Mouse (Mus musculus) heart, embryonic 16.5 days (tissue): ENCODE measurements around the gene Rgs10. TPM values are rescaled to one million over a fixed set of nuclear protein-coding genes. Genes with fewer than 3 reads are reported as not detected.

Source experiments
- ATAC-seq: fragments of 200-750 bp; cut with Nextera tagmentation; replicated peaks from 2 replicates; pipeline ENCODE4 v1.8.0; 2017; ENCODE audit warnings: moderate number of reproducible peaks; ENCODE audit not compliant: insufficient read depth, low FRiP score; ENCODE audit errors: extremely low read depth
- H3K27ac ChIP-seq: fragments of 300-500 bp; sonication (generic); 2 replicates; pipeline ENCODE4 v1.5.1; 2014; ENCODE audit warnings: mild to moderate bottlenecking, low read length, control low read depth, moderate library complexity
- H3K27me3 ChIP-seq: fragments of 300-500 bp; sonication (generic); 2 replicates; pipeline ENCODE4 v1.6.1; 2014; ENCODE audit warnings: low read length, mixed read lengths; ENCODE audit not compliant: control insufficient read depth, insufficient read depth
- H3K36me3 ChIP-seq: fragments of 300-500 bp; sonication (generic); 2 replicates; pipeline ENCODE4 v1.6.1; 2014; ENCODE audit not compliant: control insufficient read depth, insufficient read depth
- H3K4me1 ChIP-seq: fragments of 300-500 bp; sonication (generic); 2 replicates; pipeline ENCODE4 v1.6.1; 2014; ENCODE audit warnings: low read length, mixed read lengths; ENCODE audit not compliant: control insufficient read depth, insufficient read depth
- H3K4me2 ChIP-seq: fragments of 300-500 bp; sonication (generic); 2 replicates; pipeline ENCODE4 v1.6.1; 2014; ENCODE audit warnings: low read depth, mild to moderate bottlenecking, control low read depth, low read length
- H3K4me3 ChIP-seq: fragments of 300-500 bp; sonication (generic); 2 replicates; pipeline ENCODE4 v1.5.1; 2014; ENCODE audit warnings: mild to moderate bottlenecking, control low read depth, low read length
- H3K9ac ChIP-seq: fragments of 300-500 bp; sonication (generic); 2 replicates; pipeline ENCODE4 v1.6.1; 2014; ENCODE audit warnings: low read length, control low read depth
- H3K9me3 ChIP-seq: fragments of 300-500 bp; sonication (generic); replicated peaks from 2 replicates; pipeline ENCODE4 v1.6.1; 2016; ENCODE audit warnings: low read length; ENCODE audit not compliant: control insufficient read depth
- WGBS: fragments of 180-500 bp; shearing (Covaris S2); extraction: QIAGEN DNeasy Blood & Tissue Kit; methylation state at CpG from one replicate; pipeline ENCODE4 v1.1.7; 2014; 5-methylcytosine and 5-hydroxymethylcytosine counted together
- polyA plus RNA-seq: library from polyadenylated mRNA; unstranded; fragments of >200 nt; fragmentation: Nextera tagmentation; extraction: Ambion mirVana; gene quantifications from 2 replicates; pipeline ENCODE4 v1.2.1, GENCODE M21; 2015

Rgs10 gene
- polyA plus RNA-seq, 1 experiment from 2014 or later: 11.6 TPM

DNA sequence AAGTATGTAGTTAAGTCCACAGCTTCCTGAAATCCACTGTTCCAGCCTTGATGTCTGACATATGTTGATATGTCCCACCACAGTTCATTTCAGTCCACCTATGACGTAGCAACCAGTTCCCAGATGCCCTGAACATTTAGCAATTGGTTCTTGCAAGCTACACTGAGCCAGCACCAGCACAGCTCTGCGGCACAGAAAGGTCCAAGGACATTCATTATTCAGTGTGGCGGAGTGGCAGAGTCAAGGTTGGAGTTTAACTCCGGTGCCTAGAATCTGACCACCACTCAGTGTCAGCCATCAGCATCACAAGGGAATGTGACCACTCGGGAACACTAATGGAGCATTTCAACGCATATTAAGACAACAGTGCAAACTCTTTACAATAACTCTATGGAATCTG, 1.9 kb downstream of the Rgs10 start:
- no peak for ATAC-seq
- H3K4me3 ChIP-seq: no peak overlapping the region; the same call in 1 of the 2 replicates
- H3K27ac ChIP-seq: no peak overlapping the region
- H3K4me1 ChIP-seq: peaks cover 13% of the 10 kb centered on the region
- no peaks in the 10 kb centered on the region for H3K9me3 ChIP-seq
- peak overlapping the region; percentile 99; the same call in 1 of the 2 replicates for H3K4me2 ChIP-seq
- peaks cover 29% of the 10 kb centered on the region for H3K27me3 ChIP-seq
- no peak overlapping the region for H3K9ac ChIP-seq
- WGBS: 76% methylated on average over 6 of the region's 6 CpGs
- H3K36me3 ChIP-seq: no peaks in the 10 kb centered on the region

DNA sequence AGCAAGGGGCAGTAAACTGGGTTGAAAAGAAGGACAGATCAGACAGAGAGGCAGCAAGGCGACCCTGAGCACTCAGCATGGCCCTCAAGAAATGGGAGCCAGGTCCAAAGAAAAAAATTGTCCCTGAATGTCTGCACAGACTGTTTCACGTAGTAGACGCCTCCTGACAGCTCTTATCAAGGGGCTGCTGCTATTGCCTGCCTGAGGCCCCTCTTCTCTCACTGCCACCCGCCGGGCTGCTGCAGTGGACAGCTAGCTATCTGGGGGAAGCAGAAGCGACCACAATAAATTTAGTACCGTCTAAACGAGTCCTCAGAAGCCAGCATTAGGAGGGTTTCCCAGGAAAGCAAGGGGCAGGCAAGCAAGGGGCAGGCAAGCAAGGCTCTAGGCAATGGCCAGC, 4.1 kb downstream of the Rgs10 start:
- Histone ChIP-seq H3K27me3 (peaks cover 14% of the 10 kb centered on the region), H3K4me3 (no peak overlapping the region), H3K27ac (no peak overlapping the region), H3K4me2 (peak overlapping the region; percentile 10; the same call in 1 of the 2 replicates), H3K9ac (no peak overlapping the region), H3K9me3 (no peaks in the 10 kb centered on the region), H3K4me1 (peaks cover 13% of the 10 kb centered on the region), H3K36me3 (no peaks in the 10 kb centered on the region)
- ATAC-seq: no peak
- 15% methylated on average over 8 of the region's 8 CpGs for WGBS

DNA sequence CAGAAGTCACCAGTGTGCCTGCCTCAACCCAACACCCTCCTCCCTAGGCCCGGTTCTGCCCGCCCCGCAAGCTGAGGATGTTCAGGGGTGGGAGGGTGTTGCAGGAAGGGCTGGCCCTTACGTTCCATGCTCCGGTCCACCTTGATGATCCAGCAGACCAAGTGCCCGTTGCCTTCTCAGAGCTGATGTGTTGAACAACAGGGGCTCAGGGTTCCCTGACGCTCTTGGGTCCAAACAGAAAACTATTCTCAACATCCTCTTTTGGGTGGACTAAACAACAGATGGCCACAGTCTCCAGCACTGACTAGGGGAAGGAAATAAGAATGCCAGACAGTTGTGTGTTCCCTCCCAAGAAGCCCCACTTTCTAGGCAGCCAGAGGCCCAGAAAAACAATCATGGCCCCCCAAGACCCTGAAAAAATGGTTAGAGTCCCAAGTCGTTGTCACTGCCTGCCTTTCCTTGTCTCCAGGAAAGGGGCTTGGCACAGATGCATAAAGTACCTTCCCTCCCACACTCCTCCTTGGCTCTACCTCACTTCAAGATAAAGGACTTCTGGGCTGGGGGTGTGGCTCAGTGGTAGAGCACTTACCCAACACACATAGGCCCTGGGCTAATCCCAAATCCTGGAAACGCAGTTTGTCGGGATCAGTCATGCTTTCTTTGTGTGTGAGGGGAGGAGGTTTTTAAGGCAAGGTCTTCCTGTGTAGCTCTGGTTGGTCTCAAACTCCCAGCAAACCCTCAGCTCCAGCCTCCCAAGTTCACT, 6.3 kb downstream of the Rgs10 start:
- Histone ChIP-seq H3K9me3 (no peaks in the 10 kb centered on the region), H3K27me3 (peaks cover 7% of the 10 kb centered on the region), H3K9ac (no peak overlapping the region), H3K4me2 (no peak overlapping the region), H3K4me3 (no peak overlapping the region), H3K27ac (no peak overlapping the region), H3K4me1 (peaks cover 11% of the 10 kb centered on the region), H3K36me3 (no peaks in the 10 kb centered on the region)
- ATAC-seq: no peak
- WGBS: 67% methylated on average over 10 of the region's 10 CpGs

DNA sequence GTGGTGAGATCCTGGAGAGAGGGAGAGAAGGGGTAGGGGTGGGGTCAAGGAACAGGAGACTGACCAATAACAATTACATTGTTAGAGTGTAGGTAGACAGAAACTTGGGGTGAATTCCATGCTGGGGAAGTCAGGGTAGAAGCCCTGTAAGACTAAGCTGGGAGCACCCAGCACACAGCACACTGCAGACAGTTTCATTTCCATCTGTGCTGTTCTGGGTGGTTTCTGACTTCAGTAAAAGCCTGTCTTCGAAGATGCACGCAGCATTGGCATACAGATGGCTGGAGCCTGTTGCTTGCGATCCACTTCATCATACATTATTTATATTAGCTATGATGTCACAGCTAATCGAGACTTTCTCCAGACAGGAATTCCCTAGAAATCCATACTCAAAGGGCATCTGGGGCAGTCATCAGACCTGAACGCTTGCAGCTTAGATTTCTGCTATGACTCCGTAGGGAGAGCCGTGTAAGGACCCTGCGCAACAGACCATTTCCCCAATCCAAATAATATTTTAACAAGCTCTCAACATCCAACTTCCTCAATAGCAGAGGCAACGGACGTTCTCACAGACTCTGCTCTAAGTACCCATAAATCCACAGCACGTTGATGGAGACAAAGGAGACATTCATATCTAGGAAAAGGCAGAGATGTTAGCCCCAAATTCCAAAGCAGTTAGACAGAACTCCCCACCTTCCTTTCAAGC, 7.7 kb downstream of the Rgs10 start:
- Histone ChIP-seq H3K9ac (no peak overlapping the region), H3K27me3 (no peaks in the 10 kb centered on the region), H3K4me1 (peaks cover 10% of the 10 kb centered on the region), H3K27ac (no peak overlapping the region), H3K4me2 (no peak overlapping the region), H3K9me3 (no peaks in the 10 kb centered on the region), H3K36me3 (no peaks in the 10 kb centered on the region), H3K4me3 (no peak overlapping the region)
- WGBS: 72% methylated on average over 11 of the region's 11 CpGs
- ATAC-seq: no peak

DNA sequence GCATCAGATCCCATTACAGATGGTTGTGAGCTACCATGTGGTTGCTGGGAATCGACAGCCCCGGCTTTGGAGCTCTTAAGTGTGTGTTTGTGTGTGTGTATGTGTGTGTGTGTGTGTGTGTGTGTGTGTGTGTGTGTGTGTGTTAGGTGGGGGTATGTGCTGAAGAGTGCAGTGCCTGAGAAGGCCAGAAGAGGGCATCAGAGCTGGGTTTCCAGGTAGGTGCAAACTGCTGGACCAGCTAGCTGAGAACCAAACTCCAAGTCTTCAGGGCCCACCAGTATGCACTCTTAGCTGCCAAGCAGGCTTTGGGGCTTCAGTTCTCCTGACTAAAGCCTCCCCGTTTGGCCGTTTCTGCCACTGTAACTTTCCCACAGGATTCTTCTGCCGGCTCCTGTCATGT, 10.3 kb downstream of the Rgs10 start:
- Histone ChIP-seq H3K36me3 (no peaks in the 10 kb centered on the region), H3K9ac (no peak overlapping the region), H3K27me3 (no peaks in the 10 kb centered on the region), H3K4me1 (no peaks in the 10 kb centered on the region), H3K4me3 (no peak overlapping the region), H3K9me3 (no peaks in the 10 kb centered on the region), H3K4me2 (no peak overlapping the region), H3K27ac (no peak overlapping the region)
- 88% methylated on average over 5 of the region's 5 CpGs for WGBS
- no peak for ATAC-seq

DNA sequence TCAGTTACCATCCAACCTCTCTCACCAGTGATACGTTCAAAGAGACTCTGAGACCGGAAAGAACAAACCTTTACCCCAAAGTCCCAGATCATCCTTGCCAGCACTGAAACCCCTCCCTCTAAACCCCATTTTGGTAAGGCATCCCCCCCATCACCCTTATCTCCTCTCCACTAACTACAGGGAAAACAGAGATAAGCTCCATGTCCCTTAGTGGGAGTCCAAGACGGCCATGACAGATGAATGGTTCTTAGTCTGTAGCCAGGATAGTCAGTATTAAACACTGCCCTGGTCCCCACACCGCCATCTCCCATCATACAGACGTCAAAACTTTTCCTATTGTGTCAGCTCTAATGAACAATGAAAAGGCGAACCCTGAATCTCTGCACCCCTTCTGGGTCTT, 14.6 kb downstream of the Rgs10 start:
- WGBS: 72% methylated on average over 6 of the region's 6 CpGs
- Histone ChIP-seq H3K4me1 (no peaks in the 10 kb centered on the region), H3K27me3 (no peaks in the 10 kb centered on the region), H3K9me3 (peaks cover 4% of the 10 kb centered on the region; the same call in 1 of the 2 replicates), H3K27ac (no peak overlapping the region), H3K36me3 (no peaks in the 10 kb centered on the region), H3K9ac (no peak overlapping the region), H3K4me3 (no peak overlapping the region), H3K4me2 (no peak overlapping the region)
- no peak for ATAC-seq

DNA sequence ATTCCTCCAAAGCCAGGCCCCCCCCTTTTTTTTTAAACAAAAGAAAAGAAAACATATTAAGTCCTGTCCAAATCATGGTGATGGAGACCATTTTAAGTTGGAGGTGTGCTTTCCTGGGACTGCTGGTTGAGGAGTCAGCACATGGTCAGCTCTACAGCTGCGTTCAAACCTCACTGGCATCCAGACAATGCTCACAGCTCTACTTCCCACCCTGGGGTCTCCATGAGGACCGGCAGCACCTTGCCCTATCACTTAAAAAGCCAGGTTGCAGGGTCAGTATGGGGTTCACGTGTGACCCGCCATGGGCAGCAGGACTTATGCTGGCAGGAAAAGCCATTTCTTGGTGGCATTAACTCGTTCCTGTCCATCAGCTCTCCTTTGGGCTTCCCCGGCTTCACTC, 15.0 kb downstream of the Rgs10 start:
- 64% methylated on average over 6 of the region's 6 CpGs for WGBS
- Histone ChIP-seq H3K9ac (no peak overlapping the region), H3K36me3 (no peaks in the 10 kb centered on the region), H3K4me1 (no peaks in the 10 kb centered on the region), H3K27me3 (no peaks in the 10 kb centered on the region), H3K4me2 (no peak overlapping the region), H3K4me3 (no peak overlapping the region), H3K9me3 (peaks cover 4% of the 10 kb centered on the region; the same call in 1 of the 2 replicates), H3K27ac (no peak overlapping the region)
- ATAC-seq: no peak

DNA sequence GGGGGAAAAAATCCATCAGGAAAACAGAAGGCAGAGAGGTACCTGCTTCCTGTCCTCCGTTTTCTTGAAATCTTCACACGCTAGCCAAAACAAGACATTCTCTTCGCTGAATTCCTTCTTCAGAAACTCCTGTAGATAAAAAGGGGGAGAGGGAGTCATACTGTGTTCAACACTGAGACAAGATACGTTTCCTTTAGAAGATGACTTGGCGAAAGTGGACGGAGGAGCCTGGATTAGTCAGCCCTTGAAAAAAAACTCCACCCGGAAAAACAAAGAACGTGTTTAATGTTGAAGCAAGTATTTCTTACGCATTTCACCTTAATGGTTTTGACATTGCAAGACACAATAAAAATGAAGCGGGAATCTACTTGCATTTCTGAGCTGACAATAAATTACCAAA, 15.4 kb downstream of the Rgs10 start:
- Histone ChIP-seq H3K4me2 (no peak overlapping the region), H3K9me3 (peaks cover 4% of the 10 kb centered on the region; the same call in 1 of the 2 replicates), H3K27me3 (no peaks in the 10 kb centered on the region), H3K36me3 (no peaks in the 10 kb centered on the region), H3K4me1 (no peaks in the 10 kb centered on the region), H3K4me3 (no peak overlapping the region), H3K27ac (no peak overlapping the region), H3K9ac (no peak overlapping the region)
- 59% methylated on average over 10 of the region's 10 CpGs for WGBS
- ATAC-seq: no peak

DNA sequence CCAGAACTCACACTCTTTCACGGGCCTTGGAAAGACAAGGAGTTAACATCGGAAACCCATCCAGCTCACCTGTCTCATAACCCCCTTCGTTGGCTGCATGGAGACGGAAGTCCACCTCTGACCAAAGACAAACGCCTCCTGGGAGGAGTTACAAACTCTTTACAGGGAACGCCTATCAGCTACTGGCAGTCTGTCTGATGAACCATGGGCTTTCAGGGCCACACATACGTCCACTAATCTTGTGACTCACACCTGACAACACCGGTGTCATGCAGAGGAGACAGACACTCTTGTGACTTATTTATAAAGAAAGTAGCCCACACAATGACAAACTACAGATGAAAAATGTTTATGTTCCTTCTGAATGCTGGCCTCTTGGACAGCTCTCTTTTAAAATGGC, 16.0 kb downstream of the Rgs10 start:
- Histone ChIP-seq H3K4me1 (no peaks in the 10 kb centered on the region), H3K27ac (no peak overlapping the region), H3K4me3 (no peak overlapping the region), H3K9me3 (peaks cover 4% of the 10 kb centered on the region; the same call in 1 of the 2 replicates), H3K27me3 (no peaks in the 10 kb centered on the region), H3K9ac (no peak overlapping the region), H3K36me3 (no peaks in the 10 kb centered on the region), H3K4me2 (no peak overlapping the region)
- WGBS: 76% methylated on average over 8 of the region's 8 CpGs
- no peak for ATAC-seq
